Mouse (Mus musculus) cerebellum, adult 2 months (tissue): ENCODE data around the gene Gm10188.

ENCODE experiments used
- CTCF ChIP-seq: fragments of 200-500 bp; IDR thresholded peaks from 2 replicates; pipeline ENCODE4 v1.5.1; 2011; ENCODE audit warnings: low read depth, mild to moderate bottlenecking, control low read depth, low read length, moderate library complexity, borderline replicate concordance; ENCODE audit not compliant: insufficient read depth
- POLR2A ChIP-seq: fragments of 200-500 bp; IDR thresholded peaks from 2 replicates; pipeline ENCODE4 v1.6.1; 2011; ENCODE audit warnings: low read length, control low read depth, borderline replicate concordance; ENCODE audit not compliant: insufficient read depth

- TF ChIP-seq CTCF: no peak
- TF ChIP-seq POLR2A: no peak
Observed at GRCm38 (mm10) chr1:132221627-132222026, 7.9 kb downstream of the Gm10188 start.
